Mouse (Mus musculus) liver, adult 2 months (tissue): ENCODE measurements at regions not wholly inside any gene's neighbourhood (a gene's known extent, or its start where the extent isn't known, plus 50 kb on each side); places are given as distances from the start of the nearest gene placed in this dataset.
"Not testable (repeated sequence)": the region's sequence is repeated elsewhere in the genome, so short reads cannot be mapped to it uniquely, and the experiment has no call there.

Source experiments
- DNase-seq: peaks from one replicate; pipeline ENCODE4 v3.0.0-alpha.2; 2011; ENCODE audit warnings: low read depth, low spot score; ENCODE audit errors: extremely low read depth
- H3K27ac ChIP-seq: fragments of 200-500 bp; replicated peaks from 2 replicates; pipeline ENCODE4 v1.5.1; 2012; ENCODE audit warnings: low read depth, mild to moderate bottlenecking, control low read depth, inconsistent platforms, low read length; ENCODE audit not compliant: insufficient read depth
- H3K27me3 ChIP-seq: fragments of 200-500 bp; 2 replicates; pipeline ENCODE4 v1.6.1; 2012; ENCODE audit warnings: mild to moderate bottlenecking, moderate library complexity, low read length, inconsistent platforms; ENCODE audit not compliant: control insufficient read depth, insufficient read depth
- H3K36me3 ChIP-seq: fragments of 200-500 bp; 2 replicates; pipeline ENCODE4 v1.6.1; 2012; ENCODE audit warnings: low read length, inconsistent platforms; ENCODE audit not compliant: control insufficient read depth, insufficient read depth
- H3K4me1 ChIP-seq: fragments of 200-500 bp; 2 replicates; pipeline ENCODE4 v1.6.1; 2011; ENCODE audit warnings: low read length; ENCODE audit not compliant: control insufficient read depth, insufficient read depth
- H3K4me3 ChIP-seq: fragments of 200-500 bp; 2 replicates; pipeline ENCODE4 v1.5.1; 2011; ENCODE audit warnings: low read depth, mild to moderate bottlenecking, control low read depth, low read length, moderate library complexity; ENCODE audit not compliant: insufficient read depth
- H3K79me2 ChIP-seq: fragments of 200-500 bp; 2 replicates; pipeline ENCODE4 v1.6.1; 2012; ENCODE audit warnings: inconsistent platforms, mild to moderate bottlenecking, low read length, moderate library complexity; ENCODE audit not compliant: control insufficient read depth, insufficient read depth
- H3K9ac ChIP-seq: fragments of 200-500 bp; 2 replicates; pipeline ENCODE4 v1.6.1; 2012; ENCODE audit warnings: low read depth, mild to moderate bottlenecking, control low read depth, inconsistent platforms, low read length
- CTCF ChIP-seq: fragments of 200-500 bp; IDR thresholded peaks from 2 replicates; pipeline ENCODE4 v1.5.1; 2011; ENCODE audit warnings: low read depth, low read length, control low read depth
- POLR2A ChIP-seq: fragments of 200-500 bp; IDR thresholded peaks from 2 replicates; pipeline ENCODE4 v1.6.1; 2011; ENCODE audit warnings: low read length, control low read depth; ENCODE audit not compliant: insufficient read depth; ENCODE audit errors: extremely low read depth
- WGBS: fragments of 180-500 bp; shearing (Covaris S2); methylation state at CpG from one replicate; pipeline ENCODE4 v1.1.7; 2018; 5-methylcytosine and 5-hydroxymethylcytosine counted together

GRCm38 (mm10) chr5:151733991-151734390 lies 82.9 kb upstream of the Rfc3 start:
- no peak for DNase-seq
- Histone ChIP-seq H3K79me2 (no peaks in the 10 kb centered on the region), H3K36me3 (no peaks in the 10 kb centered on the region), H3K27ac (no peak overlapping the region), H3K4me1 (no peaks in the 10 kb centered on the region), H3K27me3 (no peaks in the 10 kb centered on the region), H3K4me3 (no peak overlapping the region), H3K9ac (no peak overlapping the region)
- TF ChIP-seq POLR2A (no peak), CTCF (no peak)
- 67% methylated on average over 1 of the region's 1 CpGs for WGBS

- H3K79me2 ChIP-seq, result no peaks in the 10 kb centered on the region
- no peak overlapping the region for H3K4me3 ChIP-seq
- H3K9ac ChIP-seq, result no peak overlapping the region
- DNase-seq, result no peak
- H3K4me1 ChIP-seq, result no peaks in the 10 kb centered on the region
- TF ChIP-seq CTCF (no peak), POLR2A (no peak)
- H3K27me3 ChIP-seq, result no peaks in the 10 kb centered on the region
- H3K27ac ChIP-seq, result no peak overlapping the region
- no peaks in the 10 kb centered on the region for H3K36me3 ChIP-seq
- 74% methylated on average over 2 of the region's 2 CpGs for WGBS
Observed at GRCm38 (mm10) chr5:151725619-151726018, 74.6 kb upstream of the Rfc3 start.

GRCm38 (mm10) chr5:151724403-151724802 lies 73.4 kb upstream of the Rfc3 start:
- 79% methylated on average over 5 of the region's 5 CpGs for WGBS
- H3K36me3 ChIP-seq, H3K4me1 ChIP-seq, H3K9ac ChIP-seq, H3K4me3 ChIP-seq, DNase-seq, H3K27me3 ChIP-seq, H3K79me2 ChIP-seq, H3K27ac ChIP-seq: not testable (repeated sequence)

GRCm38 (mm10) chr5:151722458-151722857 lies 71.4 kb upstream of the Rfc3 start:
- H3K79me2 ChIP-seq, result no peaks in the 10 kb centered on the region
- H3K27ac ChIP-seq, result no peak overlapping the region
- H3K4me3 ChIP-seq, result no peak overlapping the region
- no peak overlapping the region for H3K9ac ChIP-seq
- H3K4me1 ChIP-seq, result no peaks in the 10 kb centered on the region
- TF ChIP-seq CTCF (peak; percentile 17; the same call in 1 of the 2 replicates), POLR2A (no peak)
- no peaks in the 10 kb centered on the region for H3K36me3 ChIP-seq
- no peaks in the 10 kb centered on the region for H3K27me3 ChIP-seq
- no peak for DNase-seq

GRCm38 (mm10) chr5:151719757-151720156 lies 68.7 kb upstream of the Rfc3 start:
- H3K36me3 ChIP-seq, H3K4me1 ChIP-seq, H3K4me3 ChIP-seq, H3K9ac ChIP-seq, H3K79me2 ChIP-seq, H3K27me3 ChIP-seq, DNase-seq, H3K27ac ChIP-seq: not testable (repeated sequence)
- WGBS, result 86% methylated on average over 10 of the region's 10 CpGs

GRCm38 (mm10) chr5:151717923-151718322 lies 66.9 kb upstream of the Rfc3 start:
- WGBS, result 20% methylated on average over 1 of the region's 1 CpGs
- no peak for DNase-seq
- no peaks in the 10 kb centered on the region for H3K27me3 ChIP-seq
- H3K4me3 ChIP-seq, result no peak overlapping the region
- H3K79me2 ChIP-seq, result no peaks in the 10 kb centered on the region
- H3K27ac ChIP-seq, result no peak overlapping the region
- no peak overlapping the region for H3K9ac ChIP-seq
- no peaks in the 10 kb centered on the region for H3K36me3 ChIP-seq
- H3K4me1 ChIP-seq, result no peaks in the 10 kb centered on the region
- TF ChIP-seq CTCF, result no peak
- TF ChIP-seq POLR2A, result no peak

GRCm38 (mm10) chr5:151705226-151705625 lies 54.2 kb upstream of the Rfc3 start:
- no peaks in the 10 kb centered on the region for H3K36me3 ChIP-seq
- no peak overlapping the region for H3K4me3 ChIP-seq
- no peak overlapping the region for H3K9ac ChIP-seq
- no peaks in the 10 kb centered on the region for H3K79me2 ChIP-seq
- TF ChIP-seq POLR2A (no peak), CTCF (no peak)
- DNase-seq, result no peak
- H3K4me1 ChIP-seq, result no peaks in the 10 kb centered on the region
- no peaks in the 10 kb centered on the region for H3K27me3 ChIP-seq
- H3K27ac ChIP-seq, result no peak overlapping the region
